Mouse (Mus musculus): Measurements from ENCODE around the gene Wnk1. TPM values are rescaled to one million over a fixed set of nuclear protein-coding genes. Genes with fewer than 3 reads are reported as not detected.

Wnk1 gene
- polyA plus RNA-seq, 1 experiment, result 252 TPM

DNA sequence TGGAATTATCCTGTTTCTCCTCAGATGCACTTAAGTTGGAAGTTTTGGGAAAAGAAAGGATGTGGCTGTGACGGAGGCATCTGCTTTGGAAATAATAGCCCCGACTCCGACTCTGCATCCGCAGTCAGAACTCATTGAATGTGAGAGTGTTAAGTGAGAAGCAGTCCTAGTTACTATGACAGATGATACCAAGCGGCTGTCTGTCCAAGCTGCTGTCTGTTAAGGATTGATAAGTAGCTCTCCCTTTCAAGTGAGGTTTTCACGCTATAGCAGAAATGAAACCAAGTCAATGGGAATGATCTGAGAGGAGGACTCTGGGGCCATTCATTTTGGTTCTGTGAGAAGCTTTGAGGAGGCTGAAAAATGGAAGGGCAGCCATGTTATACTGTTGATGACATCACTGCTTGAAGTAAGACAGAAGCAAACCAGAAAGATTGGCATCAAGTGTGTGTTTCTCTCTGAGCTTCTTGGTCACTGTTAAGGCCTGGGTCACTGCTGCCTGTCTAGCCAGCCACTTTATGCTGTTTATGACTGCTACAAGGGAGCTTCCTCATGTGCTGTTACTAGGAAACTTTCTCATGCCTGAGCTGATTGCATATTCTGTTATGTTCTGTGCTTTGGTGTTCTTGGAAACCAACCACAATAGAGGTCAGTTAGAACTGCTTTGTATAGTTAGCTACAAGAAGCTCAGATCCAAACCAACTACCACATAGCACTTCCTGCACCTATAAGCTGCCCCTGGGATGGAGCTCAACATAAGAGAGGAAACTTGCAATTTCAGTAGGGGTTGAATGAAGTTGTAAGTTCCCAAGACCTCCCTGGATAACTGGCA, 38.4 kb upstream of the Wnk1 start:
- no peak overlapping the region for H3K4me3 ChIP-seq (ENCODE audit: insufficient read depth, low read length)
- H3K4me1 ChIP-seq (ENCODE audit: control insufficient read depth, insufficient read depth, low read length), result no peaks in the 10 kb centered on the region
- H3K27ac ChIP-seq (ENCODE audit: insufficient read depth, low read length), result no peak overlapping the region
- TF ChIP-seq POLR2A (IDR thresholded peaks at IDR 0.05; ENCODE audit: low read depth, low read length) (no peak), CTCF (IDR thresholded peaks at IDR 0.05; ENCODE audit: borderline replicate concordance, insufficient read depth, low read length) (no peak)

DNA sequence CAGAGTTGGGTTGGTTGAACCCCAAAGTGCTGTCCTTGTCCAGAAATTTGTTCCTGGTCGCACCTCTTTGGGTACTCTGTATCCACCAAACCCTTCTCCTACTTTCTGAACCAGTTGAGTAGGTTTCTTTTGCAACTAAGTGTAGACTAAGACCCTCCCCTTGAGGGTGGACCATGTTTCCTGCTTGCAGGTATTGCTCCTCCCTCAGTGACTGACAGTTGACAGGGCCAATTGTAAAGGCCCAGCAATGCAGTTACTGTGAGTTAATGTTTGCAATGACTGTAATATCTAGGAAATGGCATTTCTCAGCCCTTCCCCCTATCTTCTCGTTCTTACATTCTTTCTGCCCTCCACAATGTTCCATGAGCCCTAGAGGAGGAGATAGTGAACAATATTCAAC, 34.2 kb upstream of the Wnk1 start:
- no peak overlapping the region for H3K27ac ChIP-seq (ENCODE audit: insufficient read depth, low read length)
- H3K4me1 ChIP-seq (ENCODE audit: control insufficient read depth, insufficient read depth, low read length), result no peaks in the 10 kb centered on the region
- no peak overlapping the region for H3K4me3 ChIP-seq (ENCODE audit: insufficient read depth, low read length)
- TF ChIP-seq POLR2A (IDR thresholded peaks at IDR 0.05; ENCODE audit: low read depth, low read length), result no peak
- no peak for TF ChIP-seq CTCF (IDR thresholded peaks at IDR 0.05; ENCODE audit: borderline replicate concordance, insufficient read depth, low read length)

DNA sequence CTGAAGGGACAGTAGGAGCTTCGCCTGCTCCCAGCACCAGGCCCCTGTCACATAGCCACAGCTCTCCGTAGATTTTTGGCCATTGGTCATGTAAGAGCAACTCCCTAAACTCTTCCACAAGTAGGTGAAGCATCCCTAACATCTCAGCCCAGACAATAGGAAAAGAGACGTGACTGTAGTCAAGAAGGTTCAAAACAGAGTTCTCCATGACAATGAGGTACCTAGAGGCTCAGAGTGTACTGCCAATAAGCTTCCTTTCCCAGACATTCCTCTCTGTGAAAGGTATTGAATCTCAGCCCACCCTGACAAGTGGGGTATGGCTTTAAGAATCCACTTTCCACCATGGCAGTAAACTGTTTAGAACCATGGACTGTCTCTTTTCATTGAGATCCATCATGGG, 31.1 kb upstream of the Wnk1 start:
- Histone ChIP-seq H3K27ac (ENCODE audit: insufficient read depth, low read length) (no peak overlapping the region), H3K4me1 (ENCODE audit: control insufficient read depth, insufficient read depth, low read length) (no peaks in the 10 kb centered on the region), H3K4me3 (ENCODE audit: insufficient read depth, low read length) (no peak overlapping the region)
- no peak for TF ChIP-seq CTCF (IDR thresholded peaks at IDR 0.05; ENCODE audit: borderline replicate concordance, insufficient read depth, low read length)
- no peak for TF ChIP-seq POLR2A (IDR thresholded peaks at IDR 0.05; ENCODE audit: low read depth, low read length)

- TF ChIP-seq CTCF (IDR thresholded peaks at IDR 0.05; ENCODE audit: borderline replicate concordance, insufficient read depth, low read length), result no peak
- TF ChIP-seq POLR2A (IDR thresholded peaks at IDR 0.05; ENCODE audit: low read depth, low read length), result no peak
- no peak overlapping the region for H3K4me3 ChIP-seq (ENCODE audit: insufficient read depth, low read length)
- H3K4me1 ChIP-seq (ENCODE audit: control insufficient read depth, insufficient read depth, low read length), result no peaks in the 10 kb centered on the region
- H3K27ac ChIP-seq (ENCODE audit: insufficient read depth, low read length), result no peak overlapping the region
Measured at GRCm38 (mm10) chr6:120065552-120066177, 27.2 kb upstream of the Wnk1 start.

GRCm38 (mm10) chr6:120064627-120065026, 26.2 kb upstream of the Wnk1 start:
- H3K4me1 ChIP-seq (ENCODE audit: control insufficient read depth, insufficient read depth, low read length), result no peaks in the 10 kb centered on the region
- no peak overlapping the region for H3K27ac ChIP-seq (ENCODE audit: insufficient read depth, low read length)
- TF ChIP-seq POLR2A (IDR thresholded peaks at IDR 0.05; ENCODE audit: low read depth, low read length) (no peak), CTCF (IDR thresholded peaks at IDR 0.05; ENCODE audit: borderline replicate concordance, insufficient read depth, low read length) (no peak)
- H3K4me3 ChIP-seq (ENCODE audit: insufficient read depth, low read length), result no peak overlapping the region

DNA sequence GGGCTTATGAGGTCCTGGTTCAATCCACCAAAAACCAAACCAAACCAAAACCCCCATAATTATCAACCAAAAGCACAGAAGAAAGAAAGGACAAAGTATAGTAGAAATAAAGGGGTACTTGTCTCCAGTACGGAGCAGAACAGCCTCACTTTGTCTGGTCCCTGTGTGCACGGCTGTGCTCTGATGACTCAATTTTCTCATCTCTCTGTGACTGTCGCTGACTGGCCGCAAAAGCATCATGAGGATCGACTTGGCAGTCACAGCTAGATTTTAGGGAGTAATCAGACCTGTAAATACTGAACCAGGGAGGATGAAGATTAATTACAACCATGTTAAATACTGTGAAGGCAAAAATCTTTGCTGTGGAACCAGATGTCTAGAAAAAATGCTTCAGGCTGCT, 24.5 kb upstream of the Wnk1 start:
- H3K27ac ChIP-seq (ENCODE audit: insufficient read depth, low read length), result no peak overlapping the region
- H3K4me3 ChIP-seq (ENCODE audit: insufficient read depth, low read length), result no peak overlapping the region
- no peak for TF ChIP-seq POLR2A (IDR thresholded peaks at IDR 0.05; ENCODE audit: low read depth, low read length)
- no peak for TF ChIP-seq CTCF (IDR thresholded peaks at IDR 0.05; ENCODE audit: borderline replicate concordance, insufficient read depth, low read length)
- H3K4me1 ChIP-seq (ENCODE audit: control insufficient read depth, insufficient read depth, low read length), result no peaks in the 10 kb centered on the region

- Histone ChIP-seq H3K4me3 (ENCODE audit: insufficient read depth, low read length) (no peak overlapping the region), H3K4me1 (ENCODE audit: control insufficient read depth, insufficient read depth, low read length) (no peaks in the 10 kb centered on the region), H3K27ac (ENCODE audit: insufficient read depth, low read length) (no peak overlapping the region)
- TF ChIP-seq POLR2A (IDR thresholded peaks at IDR 0.05; ENCODE audit: low read depth, low read length) (no peak), CTCF (IDR thresholded peaks at IDR 0.05; ENCODE audit: borderline replicate concordance, insufficient read depth, low read length) (no peak)
Measured at GRCm38 (mm10) chr6:120055666-120056540, 17.4 kb upstream of the Wnk1 start.

DNA sequence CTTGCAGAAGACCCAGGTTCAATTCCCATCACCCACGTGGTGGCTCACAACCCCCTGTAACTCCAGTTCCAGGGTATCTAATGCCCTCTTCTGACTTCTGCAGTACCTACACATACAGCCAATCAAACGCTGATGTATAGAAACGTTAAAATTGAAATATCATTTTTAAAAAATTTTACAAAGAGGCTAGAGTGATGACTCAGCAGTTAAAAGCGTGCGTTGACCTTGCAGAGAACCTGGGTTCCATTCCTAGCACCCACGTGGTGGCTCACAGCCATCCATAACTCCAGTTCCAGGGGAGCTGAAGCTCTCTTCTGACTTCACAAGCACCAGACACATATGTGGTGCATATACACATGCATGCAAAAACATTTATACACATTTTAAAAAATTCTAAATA, 15.9 kb upstream of the Wnk1 start:
- Histone ChIP-seq H3K4me3 (ENCODE audit: insufficient read depth, low read length) (no peak overlapping the region), H3K27ac (ENCODE audit: insufficient read depth, low read length) (no peak overlapping the region), H3K4me1 (ENCODE audit: control insufficient read depth, insufficient read depth, low read length) (no peaks in the 10 kb centered on the region)
- TF ChIP-seq POLR2A (IDR thresholded peaks at IDR 0.05; ENCODE audit: low read depth, low read length), result no peak
- no peak for TF ChIP-seq CTCF (IDR thresholded peaks at IDR 0.05; ENCODE audit: borderline replicate concordance, insufficient read depth, low read length)

- Histone ChIP-seq H3K4me1 (ENCODE audit: control insufficient read depth, insufficient read depth, low read length) (no peaks in the 10 kb centered on the region), H3K27ac (ENCODE audit: insufficient read depth, low read length) (no peak overlapping the region), H3K4me3 (ENCODE audit: insufficient read depth, low read length) (no peak overlapping the region)
- TF ChIP-seq POLR2A (IDR thresholded peaks at IDR 0.05; ENCODE audit: low read depth, low read length) (no peak), CTCF (IDR thresholded peaks at IDR 0.05; ENCODE audit: borderline replicate concordance, insufficient read depth, low read length) (no peak)
Measured at GRCm38 (mm10) chr6:120047705-120048292, 9.3 kb upstream of the Wnk1 start.
